Mouse (Mus musculus): ENCODE data around the gene Cacna1d. TPM values are rescaled to one million over a fixed set of nuclear protein-coding genes. Genes with fewer than 3 reads are reported as not detected.

Gene Cacna1d
- polyA plus RNA-seq, 1 experiment = 3.2 TPM

DNA sequence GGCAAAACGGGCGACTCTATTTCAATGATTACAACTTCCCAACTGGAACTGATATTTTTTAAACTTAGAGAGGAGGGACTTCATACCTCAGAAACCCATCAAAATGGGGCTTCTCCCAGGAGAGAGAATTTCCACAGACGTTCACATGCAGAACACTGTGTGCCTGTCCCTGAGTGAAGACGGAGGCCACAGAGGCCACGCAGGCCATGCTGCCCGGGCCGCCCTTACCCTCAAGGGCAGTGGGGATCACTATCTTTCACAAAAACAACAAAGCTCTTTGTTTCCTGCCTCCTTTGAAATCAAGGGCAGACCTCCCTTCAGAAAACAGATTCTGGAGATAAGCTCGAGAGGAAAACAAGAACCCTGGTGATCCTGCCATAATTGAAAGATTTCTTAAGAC, 164.2 kb downstream of the Cacna1d start:
- Histone ChIP-seq H3K27ac (ENCODE audit: insufficient read depth, low read length) (no peak overlapping the region), H3K36me3 (ENCODE audit: control insufficient read depth, insufficient read depth, low read length) (no peaks in the 10 kb centered on the region), H3K4me3 (ENCODE audit: extremely low read depth, insufficient read depth, insufficient read length) (no peak overlapping the region), H3K4me1 (ENCODE audit: control insufficient read depth, insufficient read depth, insufficient read length) (no peaks in the 10 kb centered on the region), H3K27me3 (ENCODE audit: control insufficient read depth, insufficient read depth, low read length) (no peaks in the 10 kb centered on the region)
- WGBS = 84% methylated on average over 8 of the region's 8 CpGs
- TF ChIP-seq POLR2A (IDR thresholded peaks at IDR 0.05; ENCODE audit: low read depth, low read length) (no peak), CTCF (IDR thresholded peaks at IDR 0.05; ENCODE audit: extremely low read depth, insufficient read depth, insufficient read length, insufficient replicate concordance) (no peak)
- DNase-seq (ENCODE audit: low read depth in 1 of 2, low spot score in 2 of 2) = no peak

DNA sequence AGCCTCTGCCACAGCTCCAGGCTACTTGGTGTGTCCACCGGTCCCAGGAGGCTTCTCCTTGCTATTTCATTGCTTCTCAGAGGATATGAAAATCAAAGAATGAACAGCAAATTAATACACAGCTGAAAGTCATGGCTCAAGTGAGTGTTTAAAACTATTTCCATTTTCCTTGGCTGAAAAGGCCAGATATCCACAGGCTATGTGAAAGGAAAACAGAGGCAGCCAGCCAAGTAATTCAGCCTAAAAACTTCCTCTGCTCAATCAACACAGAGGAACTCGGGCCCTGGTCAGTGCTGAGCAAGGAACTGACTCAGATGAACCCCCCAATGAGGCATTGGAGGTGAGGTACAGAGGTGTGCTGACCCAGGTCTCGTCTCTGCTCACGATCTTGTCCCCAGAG, 165.0 kb downstream of the Cacna1d start:
- H3K27me3 ChIP-seq (ENCODE audit: control insufficient read depth, insufficient read depth, low read length) = no peaks in the 10 kb centered on the region
- WGBS = 76% methylated on average over 4 of the region's 4 CpGs
- no peak for DNase-seq (ENCODE audit: low read depth in 1 of 2, low spot score in 2 of 2)
- H3K36me3 ChIP-seq (ENCODE audit: control insufficient read depth, insufficient read depth, low read length) = no peaks in the 10 kb centered on the region
- H3K27ac ChIP-seq (ENCODE audit: insufficient read depth, low read length) = no peak overlapping the region
- no peaks in the 10 kb centered on the region for H3K4me1 ChIP-seq (ENCODE audit: control insufficient read depth, insufficient read depth, insufficient read length)
- no peak for TF ChIP-seq CTCF (IDR thresholded peaks at IDR 0.05; ENCODE audit: extremely low read depth, insufficient read depth, insufficient read length, insufficient replicate concordance)
- TF ChIP-seq POLR2A (IDR thresholded peaks at IDR 0.05; ENCODE audit: low read depth, low read length) = no peak
- H3K4me3 ChIP-seq (ENCODE audit: extremely low read depth, insufficient read depth, insufficient read length) = no peak overlapping the region

DNA sequence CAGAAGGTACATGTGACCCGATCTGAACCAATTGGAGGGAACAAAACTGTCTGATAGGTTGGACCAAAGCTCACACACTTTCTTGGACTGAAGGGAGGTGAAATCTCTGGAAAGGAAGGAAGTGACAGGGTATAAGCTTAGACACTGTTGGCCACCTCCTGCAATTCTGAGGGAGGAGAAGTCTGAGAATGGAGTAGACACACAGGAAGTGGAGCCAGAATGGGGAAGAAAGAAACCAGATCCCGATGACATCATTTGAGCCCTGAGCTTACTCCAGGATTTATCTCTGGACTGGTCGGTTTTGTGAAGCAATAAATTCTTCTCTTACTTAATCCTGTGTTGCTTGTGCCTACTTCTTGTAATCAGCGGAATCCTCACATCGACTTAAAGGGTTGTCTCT, 166.3 kb downstream of the Cacna1d start:
- Histone ChIP-seq H3K4me3 (ENCODE audit: extremely low read depth, insufficient read depth, insufficient read length) (no peak overlapping the region), H3K36me3 (ENCODE audit: control insufficient read depth, insufficient read depth, low read length) (no peaks in the 10 kb centered on the region), H3K4me1 (ENCODE audit: control insufficient read depth, insufficient read depth, insufficient read length) (no peaks in the 10 kb centered on the region), H3K27me3 (ENCODE audit: control insufficient read depth, insufficient read depth, low read length) (no peaks in the 10 kb centered on the region), H3K27ac (ENCODE audit: insufficient read depth, low read length) (no peak overlapping the region)
- no peak for DNase-seq (ENCODE audit: low read depth in 1 of 2, low spot score in 2 of 2)
- WGBS = 87% methylated on average over 5 of the region's 5 CpGs
- TF ChIP-seq CTCF (IDR thresholded peaks at IDR 0.05; ENCODE audit: extremely low read depth, insufficient read depth, insufficient read length, insufficient replicate concordance) = no peak
- TF ChIP-seq POLR2A (IDR thresholded peaks at IDR 0.05; ENCODE audit: low read depth, low read length) = no peak

DNA sequence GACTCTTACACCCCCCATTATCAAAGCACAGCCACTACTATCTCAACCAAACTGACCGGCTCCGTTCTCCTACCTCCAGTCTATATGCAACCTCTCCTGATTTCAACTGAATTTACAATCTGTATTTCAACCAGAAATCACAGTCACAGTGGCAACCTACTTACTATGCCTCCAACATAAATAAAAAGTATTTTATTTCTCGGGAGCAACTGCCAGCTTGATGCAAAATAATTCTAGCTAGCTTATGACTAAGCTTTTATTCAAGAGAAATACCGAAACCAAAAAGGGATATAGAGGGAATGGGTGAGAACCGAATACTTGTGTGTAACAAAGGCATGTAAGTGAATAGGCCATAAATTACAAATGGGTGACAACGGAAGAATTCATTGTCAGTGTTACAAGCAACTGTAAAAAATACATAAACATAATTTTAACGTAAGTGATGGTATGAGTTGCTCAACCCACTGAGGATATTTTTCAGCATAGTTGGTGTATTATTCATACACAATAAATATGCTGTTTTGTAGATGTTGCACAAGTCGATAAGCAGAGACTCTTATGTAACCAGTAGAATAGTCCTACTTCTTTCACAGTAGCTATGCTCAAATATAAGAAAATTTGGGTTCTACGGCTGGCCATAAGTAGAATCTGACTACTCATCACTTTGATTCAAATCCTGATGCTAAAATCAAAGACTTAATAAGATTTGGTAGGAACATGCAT, 172.4 kb downstream of the Cacna1d start:
- H3K27ac ChIP-seq (ENCODE audit: insufficient read depth, low read length) = no peak overlapping the region

DNA sequence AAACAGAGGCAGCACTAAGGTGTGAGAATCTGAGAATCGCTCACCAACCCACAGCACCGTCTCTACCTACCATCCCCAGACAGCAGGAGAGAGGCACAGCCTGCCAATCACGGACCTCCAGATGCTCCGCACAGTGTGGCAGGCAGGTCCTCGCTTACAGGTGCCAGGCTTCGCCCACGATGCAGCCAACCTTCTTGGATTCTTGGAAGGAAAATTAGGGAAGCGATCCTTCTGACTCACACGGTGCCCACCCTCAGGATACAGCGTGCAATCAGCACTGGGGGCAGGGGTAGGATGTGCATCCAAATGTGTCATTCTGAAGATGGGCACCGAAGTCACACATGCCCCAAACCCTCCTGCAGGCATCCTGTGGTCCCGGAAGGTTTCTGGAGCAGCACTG, 173.0 kb downstream of the Cacna1d start:
- DNase-seq (ENCODE audit: low read depth in 1 of 2, low spot score in 2 of 2) = no peak
- no peaks in the 10 kb centered on the region for H3K27me3 ChIP-seq (ENCODE audit: control insufficient read depth, insufficient read depth, low read length)

More for the DNA sequence above, 172.4 kb downstream of the Cacna1d start:
- H3K27me3 ChIP-seq (ENCODE audit: control insufficient read depth, insufficient read depth, low read length) = no peaks in the 10 kb centered on the region
- H3K4me3 ChIP-seq (ENCODE audit: extremely low read depth, insufficient read depth, insufficient read length) = no peak overlapping the region
- H3K36me3 ChIP-seq (ENCODE audit: control insufficient read depth, insufficient read depth, low read length) = no peaks in the 10 kb centered on the region
- WGBS = 88% methylated on average over 9 of the region's 9 CpGs
- no peaks in the 10 kb centered on the region for H3K4me1 ChIP-seq (ENCODE audit: control insufficient read depth, insufficient read depth, insufficient read length)
- TF ChIP-seq POLR2A (IDR thresholded peaks at IDR 0.05; ENCODE audit: low read depth, low read length) = no peak
- no peak for TF ChIP-seq CTCF (IDR thresholded peaks at IDR 0.05; ENCODE audit: extremely low read depth, insufficient read depth, insufficient read length, insufficient replicate concordance)
- DNase-seq (ENCODE audit: low read depth in 1 of 2, low spot score in 2 of 2) = no peak

DNA sequence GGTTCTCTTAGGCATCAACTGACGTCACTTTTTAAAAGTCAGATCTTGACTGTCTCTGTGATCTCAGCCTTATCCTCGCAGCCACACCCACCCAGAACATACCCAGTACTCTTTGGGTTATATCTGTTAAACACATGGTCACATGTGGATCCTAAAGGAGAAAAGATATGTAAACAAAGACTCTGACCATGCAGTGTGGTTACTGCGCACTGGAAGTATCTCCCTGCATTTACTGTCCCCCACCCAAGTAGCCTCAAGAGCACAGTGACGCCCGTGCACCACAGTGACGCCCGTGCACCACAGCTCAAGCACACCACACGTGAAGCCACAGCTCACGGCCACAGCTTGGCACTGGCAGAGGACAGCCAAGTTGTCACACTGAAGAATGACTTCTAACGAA, 173.6 kb downstream of the Cacna1d start:
- H3K27me3 ChIP-seq (ENCODE audit: control insufficient read depth, insufficient read depth, low read length) = no peaks in the 10 kb centered on the region
- H3K36me3 ChIP-seq (ENCODE audit: control insufficient read depth, insufficient read depth, low read length) = no peaks in the 10 kb centered on the region
- no peak overlapping the region for H3K4me3 ChIP-seq (ENCODE audit: extremely low read depth, insufficient read depth, insufficient read length)
- TF ChIP-seq CTCF (IDR thresholded peaks at IDR 0.05; ENCODE audit: extremely low read depth, insufficient read depth, insufficient read length, insufficient replicate concordance) (no peak), POLR2A (IDR thresholded peaks at IDR 0.05; ENCODE audit: low read depth, low read length) (no peak)
- no peak for DNase-seq (ENCODE audit: low read depth in 1 of 2, low spot score in 2 of 2)
- WGBS = 81% methylated on average over 10 of the region's 10 CpGs
- H3K4me1 ChIP-seq (ENCODE audit: control insufficient read depth, insufficient read depth, insufficient read length) = no peaks in the 10 kb centered on the region
- no peak overlapping the region for H3K27ac ChIP-seq (ENCODE audit: insufficient read depth, low read length)

More for the DNA sequence above, 173.0 kb downstream of the Cacna1d start:
- Histone ChIP-seq H3K36me3 (ENCODE audit: control insufficient read depth, insufficient read depth, low read length) (no peaks in the 10 kb centered on the region), H3K4me3 (ENCODE audit: extremely low read depth, insufficient read depth, insufficient read length) (no peak overlapping the region), H3K4me1 (ENCODE audit: control insufficient read depth, insufficient read depth, insufficient read length) (no peaks in the 10 kb centered on the region), H3K27ac (ENCODE audit: insufficient read depth, low read length) (no peak overlapping the region)
- WGBS = 91% methylated on average over 12 of the region's 12 CpGs
- TF ChIP-seq CTCF (IDR thresholded peaks at IDR 0.05; ENCODE audit: extremely low read depth, insufficient read depth, insufficient read length, insufficient replicate concordance) (no peak), POLR2A (IDR thresholded peaks at IDR 0.05; ENCODE audit: low read depth, low read length) (no peak)

DNA sequence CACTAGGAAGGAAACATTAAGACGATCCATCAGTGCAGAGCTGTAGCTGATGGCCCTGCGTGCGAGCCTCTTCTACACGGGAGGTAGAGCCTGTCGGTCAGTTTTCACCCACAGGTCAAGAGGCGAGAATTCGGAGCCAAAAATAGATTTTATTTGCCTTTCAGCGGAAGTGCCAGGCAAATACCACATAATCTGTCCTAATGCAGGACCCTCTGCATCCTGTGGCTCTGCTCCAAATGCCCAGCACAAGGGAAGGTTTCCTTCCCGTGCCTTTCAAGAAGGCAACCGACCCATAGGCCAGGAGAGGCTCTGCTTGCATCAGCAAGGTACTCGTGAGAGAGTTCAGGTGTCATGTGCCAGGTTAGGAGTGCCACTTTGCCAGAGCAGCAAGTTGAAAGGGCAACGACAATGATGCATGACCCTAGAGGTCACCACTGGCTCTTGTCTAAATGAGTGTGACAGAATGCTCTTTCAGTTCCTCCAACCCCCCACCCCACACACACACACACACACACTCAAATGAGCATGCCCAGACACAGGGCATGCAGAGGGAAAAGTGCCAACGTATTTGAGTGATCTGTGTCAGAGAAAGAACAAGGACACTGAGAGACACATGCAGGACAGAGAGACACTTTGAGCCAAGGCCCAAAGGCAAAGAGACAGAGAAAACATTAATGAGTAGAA, 179.9 kb downstream of the Cacna1d start:
- Histone ChIP-seq H3K27me3 (ENCODE audit: control insufficient read depth, insufficient read depth, low read length) (no peaks in the 10 kb centered on the region), H3K36me3 (ENCODE audit: control insufficient read depth, insufficient read depth, low read length) (no peaks in the 10 kb centered on the region), H3K4me1 (ENCODE audit: control insufficient read depth, insufficient read depth, insufficient read length) (peaks cover 6% of the 10 kb centered on the region; the same call in 1 of the 2 replicates), H3K27ac (ENCODE audit: insufficient read depth, low read length) (no peak overlapping the region), H3K4me3 (ENCODE audit: extremely low read depth, insufficient read depth, insufficient read length) (no peak overlapping the region)
- 63% methylated on average over 13 of the region's 13 CpGs for WGBS
- TF ChIP-seq CTCF (IDR thresholded peaks at IDR 0.05; ENCODE audit: extremely low read depth, insufficient read depth, insufficient read length, insufficient replicate concordance) (no peak), POLR2A (IDR thresholded peaks at IDR 0.05; ENCODE audit: low read depth, low read length) (no peak)
- no peak for DNase-seq (ENCODE audit: low read depth in 1 of 2, low spot score in 2 of 2)
